Mouse (Mus musculus): ENCODE measurements at regions not wholly inside any gene's neighbourhood (a gene's known extent, or its start where the extent isn't known, plus 50 kb on each side); places are given as distances from the start of the nearest gene placed in this dataset.

DNA sequence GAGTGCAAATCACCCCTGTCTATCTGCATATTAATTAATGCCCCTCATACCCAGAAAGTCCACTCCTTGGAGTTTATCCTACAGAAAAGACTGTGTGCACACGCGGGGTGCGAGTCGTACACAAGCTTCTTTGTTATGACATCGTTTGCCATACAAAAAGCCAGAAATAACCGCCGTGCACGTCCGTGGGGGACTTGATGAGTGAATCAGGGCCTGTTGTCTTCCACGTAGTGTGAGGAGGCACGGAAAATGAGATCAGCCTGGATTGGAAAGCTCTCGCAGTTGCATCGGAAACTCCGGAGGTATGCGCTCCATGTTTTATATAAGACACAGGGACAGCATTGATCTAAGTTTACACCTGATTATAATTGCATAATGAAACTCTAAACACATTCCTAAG, 120.3 kb downstream of the Etnk1 start:
- no peak for ATAC-seq (replicated peaks in 1 of 2; ENCODE audit: insufficient read depth in 1 of 2, low FRiP score in 2 of 2, low TSS enrichment in 1 of 2, low read depth in 1 of 2, poor library complexity in 2 of 2, severe bottlenecking in 2 of 2)

DNA sequence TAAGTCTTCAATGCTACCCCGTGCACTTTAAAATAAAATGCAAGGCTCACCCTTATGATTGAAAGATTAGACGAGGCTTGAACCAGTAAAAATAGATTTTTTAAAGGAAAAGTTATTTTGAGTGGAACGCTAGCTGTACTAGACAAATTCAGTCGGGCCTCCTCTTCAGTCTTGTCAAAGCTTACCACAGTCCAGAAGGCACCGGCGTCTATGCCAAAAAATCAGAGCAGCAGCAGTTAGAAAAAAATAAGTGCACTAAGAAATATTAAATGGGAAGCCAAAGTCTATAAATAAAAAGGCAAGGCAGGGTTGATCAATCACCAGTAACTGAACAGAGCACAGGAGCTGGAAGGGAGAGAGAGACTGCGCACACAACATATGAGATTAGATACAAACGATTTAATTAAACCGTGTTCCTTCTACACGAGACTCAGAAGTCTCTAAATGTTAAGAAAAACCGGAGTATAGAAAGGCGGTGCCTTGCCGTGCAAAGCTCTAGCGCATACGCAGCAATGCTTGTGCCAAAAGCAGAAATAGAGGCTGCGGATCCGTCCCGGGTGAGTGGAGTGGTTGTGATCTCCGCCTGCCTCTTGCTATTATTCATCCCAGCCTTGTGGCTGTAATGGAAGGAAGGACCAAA, 121.6 kb downstream of the Etnk1 start:
- no peak for ATAC-seq (replicated peaks in 1 of 2; ENCODE audit: insufficient read depth in 1 of 2, low FRiP score in 2 of 2, low TSS enrichment in 1 of 2, low read depth in 1 of 2, poor library complexity in 2 of 2, severe bottlenecking in 2 of 2)

DNA sequence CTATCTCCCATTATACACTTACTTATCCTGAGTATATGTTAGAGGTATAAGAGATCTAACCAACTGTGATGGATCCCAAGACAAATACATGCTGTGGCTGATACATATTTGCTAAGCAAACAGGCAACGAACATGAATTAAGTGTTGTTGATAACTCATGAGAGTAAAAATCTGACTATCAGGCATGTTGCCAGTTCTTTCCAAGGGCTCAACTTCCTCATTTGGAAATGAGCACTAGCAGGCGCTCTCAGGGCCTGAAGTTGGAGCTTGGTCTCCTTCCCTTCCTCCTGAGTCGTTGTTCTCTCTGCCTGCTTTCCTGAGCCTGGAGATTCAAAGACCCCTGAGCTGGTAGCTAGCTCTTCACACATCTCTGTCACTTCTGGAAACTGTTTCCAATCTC, 126.6 kb downstream of the Etnk1 start:
- ATAC-seq (replicated peaks in 1 of 2; ENCODE audit: insufficient read depth in 1 of 2, low FRiP score in 2 of 2, low TSS enrichment in 1 of 2, low read depth in 1 of 2, poor library complexity in 2 of 2, severe bottlenecking in 2 of 2), result peak; percentile 42 to 56; a peak in 2 of 4 replicates

DNA sequence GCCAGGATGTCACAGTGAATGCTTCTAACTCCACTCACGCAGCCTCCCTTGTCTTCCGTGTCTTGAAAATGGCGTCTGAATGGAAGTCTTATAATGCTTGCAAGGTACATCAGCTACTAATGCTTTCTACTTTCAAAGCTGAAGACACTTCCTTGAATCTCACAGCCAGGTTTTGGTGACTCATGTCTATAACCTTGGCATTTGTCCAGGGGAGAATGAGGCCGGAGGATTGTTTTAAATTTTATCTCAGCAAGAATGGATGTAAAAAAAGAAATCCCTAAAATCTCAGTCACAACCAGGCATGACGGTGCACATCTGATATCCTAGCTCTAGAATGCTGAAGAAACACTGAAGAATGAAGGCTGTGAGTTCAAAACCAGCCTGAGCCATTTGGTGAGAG, 131.4 kb downstream of the Etnk1 start:
- no peak for ATAC-seq (replicated peaks in 1 of 2; ENCODE audit: insufficient read depth in 1 of 2, low FRiP score in 2 of 2, low TSS enrichment in 1 of 2, low read depth in 1 of 2, poor library complexity in 2 of 2, severe bottlenecking in 2 of 2)

DNA sequence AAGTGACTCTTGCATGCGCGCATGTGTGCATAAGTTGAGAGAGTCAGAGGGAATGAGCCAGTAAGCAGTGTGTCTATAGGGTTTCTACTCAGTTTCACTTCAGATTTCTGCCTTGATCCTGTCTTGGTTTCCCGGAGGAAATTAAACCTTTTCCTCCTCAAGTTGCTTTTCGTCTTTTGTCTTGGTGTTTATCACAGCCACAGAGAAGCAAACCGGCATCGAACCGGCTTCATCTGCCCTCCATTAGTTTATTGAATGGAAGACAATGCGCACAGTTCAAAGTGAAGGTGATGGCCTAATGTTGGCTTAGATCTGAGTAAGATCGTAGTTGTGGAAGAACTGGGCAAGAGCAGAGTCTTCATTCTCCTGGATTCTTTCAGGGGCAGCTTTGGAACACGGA, 134.4 kb downstream of the Etnk1 start:
- no peak for ATAC-seq (replicated peaks in 1 of 2; ENCODE audit: insufficient read depth in 1 of 2, low FRiP score in 2 of 2, low TSS enrichment in 1 of 2, low read depth in 1 of 2, poor library complexity in 2 of 2, severe bottlenecking in 2 of 2)

DNA sequence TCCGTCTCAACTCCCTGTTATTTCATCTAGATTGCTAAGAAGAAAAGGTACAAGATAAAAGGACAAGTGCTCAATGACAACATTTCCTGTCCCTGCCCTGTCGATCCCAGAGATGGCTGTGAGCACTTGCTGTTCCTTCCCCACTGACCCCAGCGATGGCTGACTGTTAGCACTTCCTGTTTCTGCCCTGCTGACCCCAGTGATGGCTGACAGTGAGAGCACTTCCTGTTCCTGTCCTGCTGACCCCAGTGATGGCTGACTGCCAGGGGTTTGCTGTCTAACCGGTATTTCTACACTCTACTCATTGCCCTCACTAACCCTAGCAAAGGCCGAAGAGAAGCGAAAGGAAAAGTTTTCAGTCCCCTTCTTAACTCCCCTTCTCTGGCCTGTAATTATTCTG, 140.3 kb downstream of the Etnk1 start:
- peak in 1 of 2 experiments; percentile 60; a peak in 1 of 4 replicates for ATAC-seq (replicated peaks in 1 of 2; ENCODE audit: insufficient read depth in 1 of 2, low FRiP score in 2 of 2, low TSS enrichment in 1 of 2, low read depth in 1 of 2, poor library complexity in 2 of 2, severe bottlenecking in 2 of 2)

DNA sequence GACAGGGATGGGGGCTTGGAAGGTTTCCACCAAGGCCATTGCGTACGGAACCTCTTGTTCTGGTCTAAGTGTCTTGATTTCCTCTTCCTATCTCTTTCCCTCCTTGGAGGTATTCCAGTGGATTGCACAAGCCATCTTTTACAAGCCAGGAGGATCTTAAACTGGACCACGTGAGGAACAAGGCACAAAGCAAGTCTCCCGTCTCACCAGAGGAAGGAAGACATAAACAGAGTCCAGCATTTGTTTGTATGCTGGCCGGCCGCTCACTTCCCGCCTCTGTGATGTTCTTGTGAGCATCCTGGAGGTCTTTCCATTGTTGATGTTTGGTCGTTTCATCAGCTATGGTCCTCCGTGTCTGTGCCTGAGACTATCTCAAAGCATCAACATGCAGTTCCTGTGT, 148.8 kb downstream of the Etnk1 start:
- ATAC-seq (replicated peaks in 1 of 2; ENCODE audit: insufficient read depth in 1 of 2, low FRiP score in 2 of 2, low TSS enrichment in 1 of 2, low read depth in 1 of 2, poor library complexity in 2 of 2, severe bottlenecking in 2 of 2), result no peak

DNA sequence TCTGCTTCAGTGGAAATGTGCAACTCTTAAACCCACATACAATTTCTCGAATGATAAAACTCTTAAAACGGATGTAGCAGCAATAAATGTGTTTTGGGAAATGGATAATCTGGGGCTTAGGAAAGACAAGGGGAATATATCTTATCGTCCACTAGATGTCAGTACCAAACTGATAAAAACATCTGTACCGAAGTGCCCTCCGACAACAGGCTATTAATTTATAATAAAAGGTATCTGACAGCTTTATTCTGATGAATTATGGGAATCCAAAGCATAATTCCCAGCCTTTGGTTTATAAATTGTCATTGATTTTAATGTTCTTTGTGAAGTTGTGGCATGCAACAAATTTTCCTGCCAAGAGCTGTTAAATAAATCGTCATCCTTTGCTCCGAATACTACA, 153.4 kb downstream of the Etnk1 start:
- 0 out of 4 replicates have a peak, but pooled peaks of 1 of the 2 experiments have one; percentile 48 for ATAC-seq (replicated peaks in 1 of 2; ENCODE audit: insufficient read depth in 1 of 2, low FRiP score in 2 of 2, low TSS enrichment in 1 of 2, low read depth in 1 of 2, poor library complexity in 2 of 2, severe bottlenecking in 2 of 2)

DNA sequence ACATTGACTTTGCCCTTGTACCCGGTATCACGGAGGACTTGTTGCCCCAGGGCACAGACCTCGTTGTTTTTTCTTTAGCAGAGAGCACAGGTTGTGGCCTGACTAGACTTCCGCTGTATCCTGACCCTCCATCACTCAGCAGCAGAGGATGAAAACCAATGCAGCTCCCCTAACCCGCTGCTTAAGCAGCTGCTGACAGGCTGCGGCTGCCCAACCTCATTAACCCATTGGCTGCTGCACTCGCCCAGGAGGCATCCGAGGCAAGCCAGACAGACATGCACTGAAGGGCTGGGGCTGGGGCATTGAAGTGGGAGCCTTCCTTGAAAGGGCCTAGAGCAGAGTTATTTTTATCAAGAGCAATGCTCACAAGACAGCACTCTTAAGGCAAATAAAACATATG, 157.6 kb downstream of the Etnk1 start:
- no peak for ATAC-seq (replicated peaks in 1 of 2; ENCODE audit: insufficient read depth in 1 of 2, low FRiP score in 2 of 2, low TSS enrichment in 1 of 2, low read depth in 1 of 2, poor library complexity in 2 of 2, severe bottlenecking in 2 of 2)

DNA sequence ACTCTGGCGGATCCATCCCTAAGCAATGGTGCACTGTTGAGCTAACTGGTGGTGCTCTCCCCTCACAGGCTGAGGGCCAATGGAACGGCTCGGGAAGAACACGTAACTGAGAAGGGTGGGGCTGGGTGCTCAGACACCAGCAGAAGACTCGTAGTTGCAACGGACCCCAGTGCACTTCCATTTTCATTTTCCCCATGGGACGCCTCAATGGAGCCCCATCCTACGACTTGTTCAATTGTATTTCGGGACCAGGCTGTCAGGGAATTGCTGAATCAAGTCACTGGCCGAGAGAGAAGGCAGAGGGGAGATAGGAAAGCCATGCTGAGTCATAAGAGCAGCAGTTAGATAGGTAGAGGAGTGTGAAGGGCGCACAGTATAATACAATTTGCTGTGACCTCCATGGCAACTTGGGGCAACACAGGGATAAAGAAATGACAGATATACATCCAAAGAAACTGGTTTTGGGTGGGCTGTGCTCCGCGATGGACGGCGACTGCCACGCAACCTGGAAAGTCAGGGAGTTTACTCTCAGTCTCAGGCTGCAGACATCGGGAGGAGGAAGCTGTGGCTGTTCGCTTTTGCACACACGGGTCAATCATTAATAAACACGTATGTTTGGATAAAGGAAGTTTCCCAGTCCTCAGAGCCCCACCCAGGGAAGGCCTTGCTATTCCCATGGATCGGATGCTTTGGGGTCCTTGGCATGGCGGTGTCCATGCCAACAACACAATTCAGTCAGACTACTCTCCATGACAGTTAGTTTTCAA, 160.1 kb downstream of the Etnk1 start:
- ATAC-seq (replicated peaks in 1 of 2; ENCODE audit: insufficient read depth in 1 of 2, low FRiP score in 2 of 2, low TSS enrichment in 1 of 2, low read depth in 1 of 2, poor library complexity in 2 of 2, severe bottlenecking in 2 of 2), result peak; percentile 79 to 83

DNA sequence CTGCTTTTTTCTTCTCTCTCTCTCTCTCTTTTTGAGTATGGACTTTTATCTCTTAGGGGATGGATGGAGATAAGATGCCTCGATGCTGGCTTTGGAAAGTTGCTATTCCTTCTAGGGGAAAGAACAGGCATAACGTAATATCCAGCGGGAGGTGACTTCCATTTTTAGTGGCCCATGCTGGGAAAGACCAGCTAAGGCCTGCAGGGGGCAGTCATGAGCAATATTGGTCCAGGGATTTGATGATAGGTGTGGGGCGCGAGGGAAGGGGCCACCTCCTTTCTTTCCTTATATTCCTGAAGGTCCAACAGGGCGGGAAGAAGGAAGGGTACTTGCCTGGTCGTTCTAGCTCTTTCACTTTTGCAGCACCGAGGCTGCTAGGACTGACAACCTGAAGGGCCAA, 160.8 kb downstream of the Etnk1 start:
- ATAC-seq (replicated peaks in 1 of 2; ENCODE audit: insufficient read depth in 1 of 2, low FRiP score in 2 of 2, low TSS enrichment in 1 of 2, low read depth in 1 of 2, poor library complexity in 2 of 2, severe bottlenecking in 2 of 2), result no peak

DNA sequence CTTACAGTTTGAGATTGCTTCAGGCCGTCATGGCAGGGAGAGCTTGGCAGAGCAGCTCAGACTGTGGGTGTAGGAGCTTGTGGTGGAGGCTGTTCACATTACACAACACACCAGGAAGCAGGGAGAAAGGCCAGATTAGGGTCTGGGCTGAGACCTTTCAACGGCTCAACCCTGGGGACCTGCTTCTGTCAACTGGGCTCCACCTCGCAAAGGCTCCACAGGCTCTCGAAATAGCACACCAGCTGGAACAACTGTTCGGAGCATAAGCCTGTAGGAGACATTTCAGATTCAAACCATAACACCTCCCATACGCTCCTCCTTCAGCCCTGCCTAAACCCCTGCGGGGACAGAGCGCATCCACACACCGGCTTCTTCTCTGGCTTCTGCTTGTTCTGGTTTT, 161.2 kb downstream of the Etnk1 start:
- 0 out of 4 replicates have a peak, but pooled peaks of 1 of the 2 experiments have one; percentile 20 for ATAC-seq (replicated peaks in 1 of 2; ENCODE audit: insufficient read depth in 1 of 2, low FRiP score in 2 of 2, low TSS enrichment in 1 of 2, low read depth in 1 of 2, poor library complexity in 2 of 2, severe bottlenecking in 2 of 2)

DNA sequence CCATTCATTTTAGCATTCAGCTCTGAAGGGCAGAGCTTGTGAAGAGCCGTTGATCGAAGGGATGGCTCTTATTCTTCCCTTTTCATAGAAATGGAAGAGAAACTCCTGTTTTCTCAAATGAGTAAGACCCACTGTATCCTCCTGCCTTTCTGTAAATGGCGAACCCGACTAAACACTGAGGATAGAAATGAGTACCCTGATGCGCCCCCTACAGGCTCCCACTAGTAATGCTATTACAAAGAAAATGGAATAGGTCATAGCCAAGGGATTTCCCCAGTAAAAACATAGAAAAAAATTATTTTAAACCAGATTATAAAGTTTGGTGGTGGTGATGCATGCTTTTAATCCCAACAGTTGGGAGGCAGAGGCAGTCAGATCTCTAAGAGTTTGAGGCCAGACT, 162.1 kb downstream of the Etnk1 start:
- no peak for ATAC-seq (replicated peaks in 1 of 2; ENCODE audit: insufficient read depth in 1 of 2, low FRiP score in 2 of 2, low TSS enrichment in 1 of 2, low read depth in 1 of 2, poor library complexity in 2 of 2, severe bottlenecking in 2 of 2)

DNA sequence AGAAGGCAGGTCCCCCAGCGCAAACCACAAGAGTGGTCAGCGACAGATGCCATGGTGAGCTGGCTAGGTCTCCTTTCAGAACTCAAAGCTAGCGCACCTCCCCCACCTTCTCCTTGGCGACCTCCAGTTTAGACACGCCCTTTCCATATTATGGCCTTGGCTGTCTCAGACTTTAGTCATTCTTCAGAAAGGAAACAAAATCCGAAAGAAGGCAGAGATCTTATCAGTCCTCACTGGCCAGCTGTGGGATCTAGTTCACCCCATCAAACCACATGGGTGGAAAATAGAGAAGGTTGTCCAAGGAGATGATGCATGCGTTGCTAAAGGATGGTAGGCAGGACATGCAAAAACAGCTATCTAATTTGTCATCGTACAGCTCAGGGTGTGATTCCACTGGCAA, 166.5 kb downstream of the Etnk1 start:
- ATAC-seq (replicated peaks in 1 of 2; ENCODE audit: insufficient read depth in 1 of 2, low FRiP score in 2 of 2, low TSS enrichment in 1 of 2, low read depth in 1 of 2, poor library complexity in 2 of 2, severe bottlenecking in 2 of 2), result no peak

DNA sequence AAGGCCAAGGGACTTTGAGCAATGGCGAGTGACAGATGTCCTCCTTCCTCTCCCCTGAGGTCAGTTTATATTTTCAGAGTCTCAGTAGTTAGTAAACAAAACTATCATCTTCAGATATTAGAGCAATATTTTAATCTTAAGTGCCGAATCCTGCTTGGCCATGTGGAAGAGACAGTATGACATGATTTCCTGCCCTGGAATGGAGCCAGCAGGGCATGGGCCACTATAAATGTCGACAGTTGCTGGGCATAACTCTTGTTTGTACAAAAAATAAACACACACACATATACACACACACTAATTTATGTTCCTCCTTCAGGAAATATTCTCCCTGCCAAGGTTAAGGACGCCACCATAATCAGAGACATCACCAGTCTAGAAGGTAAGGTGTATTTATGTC, 169.6 kb downstream of the Etnk1 start:
- no peak for ATAC-seq (replicated peaks in 1 of 2; ENCODE audit: insufficient read depth in 1 of 2, low FRiP score in 2 of 2, low TSS enrichment in 1 of 2, low read depth in 1 of 2, poor library complexity in 2 of 2, severe bottlenecking in 2 of 2)

DNA sequence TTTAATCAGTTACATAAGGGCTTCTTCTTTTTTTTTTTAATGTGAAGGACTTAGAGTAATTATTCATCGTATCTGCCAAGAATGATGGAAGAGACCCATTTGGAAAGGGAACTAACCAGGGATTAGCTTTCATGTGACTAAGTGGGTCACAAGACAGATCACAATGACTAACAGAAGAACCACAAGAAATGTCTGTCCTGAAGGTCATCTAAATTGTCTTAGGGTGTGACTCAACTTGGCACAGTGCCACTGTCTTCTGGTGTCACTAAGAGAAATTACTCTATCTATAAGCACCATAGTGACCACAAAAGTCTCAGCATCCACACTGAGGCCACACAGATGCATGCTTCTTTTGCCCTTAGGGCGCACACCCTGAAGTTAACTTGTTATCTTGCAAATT, 182.0 kb downstream of the Etnk1 start:
- no peak for ATAC-seq (replicated peaks in 1 of 2; ENCODE audit: insufficient read depth in 1 of 2, low FRiP score in 2 of 2, low TSS enrichment in 1 of 2, low read depth in 1 of 2, poor library complexity in 2 of 2, severe bottlenecking in 2 of 2)

DNA sequence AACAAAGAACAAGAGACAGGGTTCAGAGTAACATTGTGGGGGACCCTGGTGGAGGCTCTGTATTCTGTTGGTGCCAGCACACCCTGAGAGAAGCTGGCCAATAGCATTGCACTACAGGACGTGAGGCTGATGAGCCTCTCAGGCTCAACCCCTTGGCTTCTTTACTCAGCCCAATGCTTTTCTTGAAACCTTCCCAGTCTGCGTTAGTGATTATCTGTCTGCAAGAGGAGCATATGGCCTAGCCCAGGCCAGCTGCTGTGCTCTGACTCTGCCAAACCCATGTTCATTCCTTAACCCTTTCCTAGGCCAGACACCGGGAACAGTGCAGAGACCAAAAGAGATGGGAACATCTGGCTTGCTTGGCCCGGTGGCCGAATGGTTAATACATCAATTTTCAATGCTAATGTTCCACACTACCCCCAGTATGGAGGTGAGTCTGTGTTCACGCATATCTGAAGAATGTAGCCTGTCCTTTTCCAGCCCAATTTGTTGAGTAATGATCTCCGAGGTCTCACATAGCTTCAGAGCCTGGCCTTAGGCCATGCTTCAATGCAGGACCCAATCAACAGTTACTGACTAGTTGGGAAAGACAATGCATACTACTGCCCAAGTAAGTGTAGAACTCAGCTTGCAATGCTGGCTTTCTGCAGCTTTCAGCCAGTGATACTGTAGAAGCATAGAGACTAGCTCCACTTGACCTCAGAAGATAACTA, 192.5 kb downstream of the Etnk1 start:
- ATAC-seq (replicated peaks in 1 of 2; ENCODE audit: insufficient read depth in 1 of 2, low FRiP score in 2 of 2, low TSS enrichment in 1 of 2, low read depth in 1 of 2, poor library complexity in 2 of 2, severe bottlenecking in 2 of 2), result no peak

DNA sequence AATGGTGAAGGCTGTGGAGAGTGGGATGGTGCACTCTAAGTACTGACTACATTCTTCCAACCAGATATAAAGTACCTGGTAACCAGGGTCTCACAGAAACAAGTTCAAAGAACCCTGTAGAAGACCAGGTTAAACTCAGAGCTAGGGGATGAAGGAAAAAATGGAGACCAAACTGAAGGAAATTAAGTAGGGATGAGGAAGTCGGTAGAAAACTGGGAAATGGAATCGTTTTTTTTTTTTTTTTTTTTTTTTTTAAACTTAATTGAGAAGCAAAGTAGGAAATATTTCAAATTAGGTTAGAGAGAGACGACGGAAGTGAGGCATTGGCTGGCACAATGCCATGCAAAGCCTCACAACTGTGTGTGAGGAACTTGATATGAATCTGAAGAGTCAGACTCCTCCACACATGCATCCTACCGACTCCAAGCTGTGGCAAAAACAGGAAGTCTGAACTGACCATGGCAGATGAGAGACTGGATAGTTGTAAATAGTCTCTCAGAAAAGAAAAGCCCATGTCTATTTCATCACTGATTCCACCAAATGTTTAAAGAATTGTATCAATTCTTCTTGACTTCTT, 194.2 kb downstream of the Etnk1 start:
- peak; percentile 97 to 98 for ATAC-seq (replicated peaks in 1 of 2; ENCODE audit: insufficient read depth in 1 of 2, low FRiP score in 2 of 2, low TSS enrichment in 1 of 2, low read depth in 1 of 2, poor library complexity in 2 of 2, severe bottlenecking in 2 of 2)
